Mouse (Mus musculus) telencephalon, adult 2 months (tissue): Measurements from ENCODE around the gene Ucn2.

Source experiments
- DNase-seq: peaks from one replicate; pipeline ENCODE4 v3.0.0-alpha.2; 2011; ENCODE audit warnings: low read depth, low spot score

The Ucn2 gene

DNA sequence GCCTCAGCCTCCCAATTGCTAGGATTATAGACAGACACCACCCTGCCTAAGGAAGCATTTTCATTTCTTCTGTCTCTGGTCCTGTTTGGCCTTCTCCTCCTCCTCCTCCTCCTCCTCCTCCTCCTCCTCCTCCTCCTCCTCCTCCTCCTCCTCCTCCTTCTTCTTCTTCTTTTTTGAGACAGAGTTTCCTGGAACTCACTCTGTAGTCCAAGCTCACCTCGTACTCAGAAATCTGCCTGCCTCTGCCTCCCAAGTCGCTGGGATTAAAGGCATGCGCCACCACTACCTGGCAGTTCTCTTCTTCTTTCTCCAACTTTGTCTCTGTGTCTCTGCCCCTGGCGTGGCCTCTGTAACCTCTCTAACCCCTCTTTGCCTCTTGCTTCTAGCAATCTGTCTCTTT is at the start of gene Ucn2:
TSS of gene Ucn2 (plus strand) at position 301 of the 400 bp plus-strand sequence.
- DNase-seq = no peak

DNA sequence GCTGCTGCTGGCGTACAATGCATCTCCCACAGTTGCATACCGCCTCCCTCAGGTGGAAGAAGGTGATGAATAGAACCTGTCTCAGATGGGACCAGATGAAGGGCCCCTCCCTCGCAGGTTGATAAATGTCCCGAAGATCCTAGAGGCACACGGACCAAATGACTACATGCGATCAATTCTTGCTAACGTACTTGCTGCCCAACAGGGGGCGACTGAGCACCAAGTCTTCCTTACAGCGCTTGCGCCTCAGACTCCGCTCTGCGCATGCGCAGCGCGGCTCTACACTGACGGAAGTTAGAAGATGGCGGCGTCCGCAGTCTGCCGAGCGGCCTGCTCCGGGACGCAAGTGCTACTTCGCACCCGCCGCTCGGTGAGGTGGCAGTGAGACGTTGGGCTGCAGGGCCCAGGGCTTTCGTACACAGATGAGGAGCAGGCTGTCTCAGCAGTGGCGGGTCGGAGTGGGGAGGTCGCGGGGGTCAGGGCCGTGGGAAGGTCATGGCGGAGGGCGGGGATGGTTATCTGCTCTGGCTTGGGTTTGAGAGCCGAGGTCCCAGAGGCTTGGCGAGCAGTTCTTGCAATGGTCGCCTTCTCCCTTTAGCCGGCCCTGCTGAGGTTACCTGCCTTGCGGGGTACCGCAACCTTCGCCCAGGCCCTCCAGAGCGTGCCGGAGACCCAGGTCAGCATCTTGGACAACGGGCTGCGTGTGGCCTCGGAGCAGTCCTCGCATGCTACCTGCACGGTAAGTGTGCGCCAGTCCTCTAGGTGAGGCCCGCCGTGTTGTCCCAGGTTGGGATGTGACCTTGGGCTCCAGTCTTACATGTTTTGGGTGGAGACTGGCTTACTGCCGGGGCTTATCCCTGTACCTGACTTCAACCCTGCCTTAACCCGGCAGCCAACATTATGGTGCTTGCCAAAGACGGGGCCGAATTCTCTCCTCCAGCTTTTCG is 49.1 kb upstream of the Ucn2 start, which contains the start of gene Uqcrc1:
TSS of gene Uqcrc1 (plus strand) at position 216 of the 947 bp plus-strand sequence.
- DNase-seq = peak; percentile 91

DNA sequence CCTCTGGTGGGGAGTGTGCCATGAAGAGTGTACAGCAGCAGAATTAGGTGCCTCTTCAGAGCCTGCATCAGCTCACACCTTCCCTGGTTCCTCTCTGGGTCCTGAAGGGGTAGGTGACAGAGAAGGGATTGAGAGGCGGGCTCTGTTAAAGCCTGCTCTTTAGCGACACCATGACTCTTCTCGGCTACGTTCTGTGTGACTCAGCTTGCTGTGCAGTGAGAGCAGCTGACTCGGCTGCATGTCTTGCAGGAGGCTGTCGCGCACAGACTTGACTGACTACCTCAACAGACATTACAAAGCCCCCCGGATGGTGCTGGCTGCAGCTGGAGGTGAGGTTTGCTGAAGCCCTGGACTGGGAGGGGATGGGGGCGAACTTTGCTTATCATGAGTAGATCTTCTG is 40.7 kb upstream of the Ucn2 start:
- DNase-seq = peak; percentile 21

DNA sequence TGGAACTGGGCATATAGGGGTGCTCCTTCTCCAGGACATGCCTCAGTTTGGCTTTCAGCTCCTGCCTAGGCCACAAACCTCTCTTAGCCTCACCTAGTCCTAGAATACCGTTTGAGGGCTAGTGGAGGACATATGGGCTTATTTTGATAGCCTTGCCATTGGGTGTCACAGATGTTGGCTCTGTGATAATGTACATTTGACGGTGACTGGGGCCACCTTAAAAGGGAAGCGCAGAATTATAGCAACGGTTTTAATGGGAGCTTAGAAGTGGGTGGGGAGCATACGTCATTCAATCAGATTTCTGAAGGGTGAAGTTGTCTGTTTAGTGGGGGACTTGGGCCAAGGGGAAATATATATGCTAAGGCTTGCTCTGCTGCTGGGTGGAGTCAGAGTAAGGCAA is 40.2 kb upstream of the Ucn2 start:
- DNase-seq = no peak

DNA sequence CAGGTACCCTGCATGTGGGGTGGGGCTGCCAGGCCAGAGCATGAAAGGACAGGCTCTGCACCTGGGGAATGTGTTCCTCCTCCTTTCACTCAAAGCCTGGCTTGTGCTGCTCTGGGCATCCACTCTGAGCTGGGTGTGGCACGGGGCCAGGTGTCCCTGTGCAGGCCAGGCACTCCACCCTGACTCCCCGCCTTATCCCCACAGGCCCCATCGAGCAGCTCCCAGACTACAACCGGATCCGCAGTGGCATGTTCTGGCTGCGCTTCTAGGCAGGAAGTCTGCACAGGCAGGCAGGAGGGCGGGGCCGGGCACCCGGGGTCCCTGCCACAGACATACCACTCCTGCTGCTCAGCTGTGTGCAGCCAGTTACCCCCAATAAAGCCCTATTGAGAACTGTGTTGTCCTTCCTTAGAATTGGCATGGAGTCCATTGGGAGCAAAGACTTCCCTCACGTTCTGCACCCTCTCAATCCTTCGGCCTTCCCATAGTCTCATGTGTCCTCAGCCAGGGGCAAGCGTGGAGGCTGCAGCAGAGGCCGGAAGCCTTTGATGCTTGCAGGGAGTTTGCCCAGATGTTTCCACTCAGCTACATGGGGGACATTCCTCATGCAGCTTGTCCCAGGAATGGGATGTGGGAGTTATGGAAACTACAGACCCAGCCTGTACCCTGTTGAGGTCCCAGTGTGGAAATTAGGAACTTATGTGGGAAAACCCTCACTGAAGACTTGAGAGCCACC is 36.4 kb upstream of the Ucn2 start:
- DNase-seq = no peak

DNA sequence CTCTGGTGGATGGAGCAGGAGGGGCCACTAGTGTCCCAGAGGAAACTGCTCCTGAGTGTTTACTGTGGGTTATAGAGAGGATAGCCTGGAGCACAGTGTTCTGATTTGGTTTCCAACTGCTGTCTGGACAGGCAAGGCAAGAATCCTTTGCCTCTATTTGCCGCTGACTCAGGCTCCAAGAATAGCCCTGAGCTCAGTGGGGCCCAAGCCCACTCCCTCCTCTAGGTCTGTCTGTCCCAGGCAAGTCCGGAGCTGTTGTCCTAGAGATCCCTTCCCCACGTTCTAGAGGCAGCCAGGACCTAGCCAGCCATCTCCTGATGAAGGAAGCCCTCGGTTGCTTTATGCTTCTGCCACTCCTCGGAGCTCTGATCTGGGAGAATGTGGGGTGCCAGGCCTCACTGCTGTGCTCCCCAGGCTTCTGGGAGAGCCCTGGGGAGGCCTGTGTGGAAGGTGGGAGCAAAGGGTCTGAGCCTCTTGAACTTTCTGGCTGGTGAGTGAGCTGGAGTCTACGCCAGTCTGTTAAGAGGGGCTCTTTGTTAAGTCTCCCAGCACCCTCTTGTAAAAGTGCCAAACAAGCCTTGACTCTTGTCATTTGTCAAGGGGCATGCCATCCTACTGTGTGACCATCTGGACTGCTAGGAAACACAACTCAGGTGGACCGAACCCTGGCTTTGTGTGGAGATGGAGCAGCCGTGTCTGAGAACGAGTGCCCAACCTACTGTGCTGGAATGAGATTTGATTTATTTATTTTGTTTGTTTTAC is 35.7 kb upstream of the Ucn2 start:
- DNase-seq = no peak

DNA sequence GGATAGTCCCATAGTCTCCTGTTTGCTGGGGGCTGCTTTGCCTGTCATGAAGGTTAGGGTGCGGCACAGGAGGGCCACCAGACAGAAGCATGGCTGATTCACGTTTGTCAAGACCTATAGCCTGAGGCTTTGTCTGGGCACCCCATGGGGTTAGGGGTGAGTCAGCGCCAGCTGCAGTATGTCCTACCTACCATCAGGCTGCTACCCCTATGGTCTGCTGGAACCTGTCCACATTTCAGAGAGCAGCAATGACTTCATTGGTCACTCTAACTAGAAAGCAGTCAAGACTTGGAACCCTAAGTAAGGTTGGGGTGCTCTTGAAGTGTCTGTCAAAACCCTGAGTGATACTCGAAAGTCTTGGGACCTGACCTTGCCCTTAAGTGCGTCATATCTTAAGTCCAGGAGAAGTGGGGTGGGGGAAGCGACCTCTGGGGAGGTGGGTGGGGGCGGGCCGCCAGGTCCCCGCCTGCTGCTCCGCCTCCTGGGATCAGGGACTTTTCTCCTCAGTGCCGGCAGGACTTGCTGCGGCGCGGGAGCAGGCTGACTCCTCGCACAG is 32.7 kb upstream of the Ucn2 start, which contains the start of gene Col7a1:
TSS of gene Col7a1 (plus strand) at position 506 of the 556 bp plus-strand sequence.
- DNase-seq = no peak

DNA sequence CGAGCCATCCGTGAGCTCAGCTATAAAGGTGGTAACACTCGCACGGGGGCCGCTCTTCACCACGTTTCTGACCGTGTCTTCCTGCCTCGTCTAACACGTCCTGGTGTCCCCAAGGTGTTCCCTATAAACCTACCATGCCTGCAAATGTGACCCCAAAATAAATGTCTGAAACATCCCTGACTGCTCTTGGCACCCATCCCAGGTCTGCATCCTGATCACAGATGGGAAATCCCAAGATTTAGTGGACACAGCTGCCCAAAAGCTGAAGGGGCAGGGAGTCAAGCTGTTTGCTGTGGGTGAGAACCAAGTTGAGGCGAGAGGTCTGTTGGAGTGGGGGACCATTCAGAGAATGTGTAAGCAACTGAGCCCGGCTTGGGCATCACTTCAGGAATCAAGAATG is 30.6 kb upstream of the Ucn2 start:
- no peak for DNase-seq

DNA sequence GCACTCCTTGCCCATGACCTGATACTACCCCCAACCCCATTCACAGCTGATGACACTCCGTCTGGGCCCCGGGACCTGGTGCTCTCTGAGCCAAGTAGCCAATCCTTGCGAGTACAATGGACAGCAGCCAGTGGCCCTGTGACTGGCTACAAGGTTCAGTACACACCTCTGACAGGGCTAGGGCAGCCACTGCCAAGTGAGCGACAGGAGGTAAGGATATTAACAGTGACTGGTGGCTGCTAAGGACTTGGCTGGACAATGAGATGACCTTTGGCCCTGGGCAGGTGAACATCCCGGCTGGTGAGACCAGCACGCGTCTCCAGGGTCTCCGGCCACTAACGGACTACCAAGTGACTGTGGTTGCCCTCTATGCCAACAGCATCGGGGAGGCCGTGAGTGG is 30.0 kb upstream of the Ucn2 start:
- DNase-seq = no peak

DNA sequence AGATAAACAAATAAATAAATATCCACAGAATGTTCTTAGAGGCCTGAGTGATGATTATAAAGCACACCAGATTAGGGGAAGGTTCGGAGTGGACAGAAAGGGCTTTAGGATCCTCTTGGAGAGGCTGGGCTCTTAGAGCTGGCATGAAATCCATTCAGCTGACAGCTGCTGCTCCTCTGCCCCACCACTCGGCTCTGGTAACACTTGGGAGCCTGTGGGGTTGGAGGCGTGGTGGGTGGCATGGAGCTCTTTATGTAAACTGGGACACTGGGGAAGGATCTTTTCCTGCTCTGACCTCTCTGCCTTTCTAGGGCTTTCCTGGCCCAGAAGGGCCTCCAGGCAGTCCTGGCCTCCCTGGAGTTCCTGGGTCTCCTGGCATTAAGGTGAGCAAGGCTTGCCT is 22.2 kb upstream of the Ucn2 start:
- no peak for DNase-seq

DNA sequence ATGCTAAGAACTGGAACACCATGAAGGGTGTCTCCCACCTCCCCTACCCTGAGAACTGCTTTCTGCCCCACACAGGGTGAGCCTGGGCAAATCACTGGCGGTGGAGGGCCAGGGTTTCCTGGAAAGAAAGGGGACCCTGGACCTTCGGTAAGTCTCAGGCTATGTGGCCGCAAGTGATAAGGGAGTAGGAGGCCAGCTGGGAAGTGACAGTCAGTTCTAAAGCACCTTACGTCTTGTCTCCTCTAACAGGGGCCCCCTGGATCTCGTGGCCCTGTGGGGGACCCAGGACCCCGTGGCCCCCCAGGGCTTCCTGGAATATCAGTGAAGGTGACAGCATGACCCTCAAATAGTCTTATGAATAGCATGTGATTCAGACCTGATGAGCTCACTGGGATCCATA is 21.5 kb upstream of the Ucn2 start:
- no peak for DNase-seq

DNA sequence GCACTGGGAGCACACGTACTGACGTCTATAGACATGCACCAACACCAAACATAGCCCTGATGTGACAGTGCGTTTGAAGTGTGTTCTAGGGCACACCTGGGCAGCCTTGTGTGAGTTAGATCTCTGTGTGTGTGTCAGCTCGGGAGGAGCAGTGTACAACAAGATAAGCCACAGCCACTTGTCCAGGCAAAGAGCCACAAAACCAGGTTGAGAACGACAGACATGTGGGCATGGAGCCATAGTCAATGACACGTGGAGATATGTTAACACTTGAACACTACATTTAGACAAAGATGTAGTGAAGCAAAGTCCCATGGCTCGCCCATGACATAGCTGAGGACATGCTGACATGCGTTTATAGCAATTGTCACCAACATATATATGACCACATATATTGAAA is 15.2 kb upstream of the Ucn2 start:
- DNase-seq = no peak

DNA sequence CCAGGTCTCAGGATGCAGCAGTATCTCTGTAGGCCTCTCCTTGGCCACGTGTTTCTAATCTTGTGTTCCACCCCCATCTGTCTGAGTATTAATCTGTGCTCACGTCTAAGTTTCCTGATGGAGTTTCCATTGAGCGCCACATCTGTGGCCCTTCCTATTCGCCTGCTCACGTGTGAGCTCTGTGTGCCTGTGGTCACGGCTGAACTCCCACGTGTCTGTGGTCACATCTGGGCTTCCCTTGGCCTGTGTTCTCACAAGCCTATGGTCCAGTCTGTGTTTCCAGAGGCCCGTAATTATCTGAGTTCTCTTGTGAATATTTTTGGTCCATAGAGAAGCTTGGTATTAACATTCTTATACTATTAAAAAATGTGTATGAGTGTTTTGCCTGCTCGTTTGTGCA is 9.3 kb upstream of the Ucn2 start:
- DNase-seq = no peak

DNA sequence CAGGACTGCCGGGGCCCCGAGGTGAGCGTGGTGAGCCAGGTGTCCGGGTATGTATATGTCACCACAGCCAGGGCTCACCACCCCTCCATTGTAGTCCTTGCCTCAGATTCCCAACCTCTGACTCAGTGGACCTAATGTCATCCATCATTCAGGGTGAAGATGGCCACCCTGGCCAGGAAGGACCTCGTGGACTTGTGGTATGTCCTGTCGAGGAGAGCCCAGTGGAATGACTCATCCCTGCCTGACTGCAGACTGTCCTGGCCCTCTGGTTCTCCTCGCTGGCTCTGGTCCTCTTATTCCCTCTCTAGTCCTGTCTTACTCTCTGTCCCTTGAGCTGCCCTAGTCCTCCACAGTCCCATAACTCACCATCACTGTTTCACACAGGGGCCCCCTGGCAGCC is 7.8 kb upstream of the Ucn2 start:
- no peak for DNase-seq

DNA sequence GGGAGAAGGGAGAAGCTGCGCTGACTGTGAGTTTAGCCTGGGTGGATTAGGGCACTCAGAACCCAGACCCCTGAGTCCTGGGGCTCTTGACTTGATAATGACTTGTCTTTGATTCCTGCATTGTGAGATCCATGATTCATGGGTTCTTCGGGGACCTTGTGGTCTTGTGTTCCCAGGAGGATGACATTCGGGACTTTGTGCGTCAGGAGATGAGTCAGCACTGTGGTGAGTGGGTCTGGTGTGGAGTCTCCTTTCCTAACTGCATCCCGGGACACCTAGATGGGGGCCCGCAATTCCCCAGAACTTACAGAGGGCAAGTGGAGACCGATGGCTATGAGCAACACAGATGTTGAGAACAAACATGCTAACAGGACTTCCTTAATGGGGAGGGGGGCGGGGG is 3.3 kb upstream of the Ucn2 start:
- no peak for DNase-seq

DNA sequence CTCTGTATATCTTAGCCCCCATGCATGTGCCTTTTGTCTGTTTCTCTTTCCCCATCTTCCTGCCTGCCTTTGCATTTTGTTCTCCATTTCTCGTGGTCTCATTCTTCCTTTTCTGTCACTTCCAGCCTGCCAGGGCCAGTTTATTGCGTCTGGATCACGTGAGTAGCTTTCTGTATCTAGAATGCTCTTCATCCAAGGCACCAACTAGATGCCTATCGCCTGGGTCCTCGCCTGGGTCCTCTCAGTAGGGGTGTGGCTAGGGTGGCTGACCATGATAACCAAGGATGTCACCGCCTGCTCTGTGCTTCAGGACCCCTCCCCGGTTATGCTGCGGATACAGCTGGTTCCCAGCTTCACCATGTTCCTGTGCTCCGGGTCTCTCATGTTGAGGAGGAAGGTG is 2.6 kb upstream of the Ucn2 start:
- DNase-seq = no peak

DNA sequence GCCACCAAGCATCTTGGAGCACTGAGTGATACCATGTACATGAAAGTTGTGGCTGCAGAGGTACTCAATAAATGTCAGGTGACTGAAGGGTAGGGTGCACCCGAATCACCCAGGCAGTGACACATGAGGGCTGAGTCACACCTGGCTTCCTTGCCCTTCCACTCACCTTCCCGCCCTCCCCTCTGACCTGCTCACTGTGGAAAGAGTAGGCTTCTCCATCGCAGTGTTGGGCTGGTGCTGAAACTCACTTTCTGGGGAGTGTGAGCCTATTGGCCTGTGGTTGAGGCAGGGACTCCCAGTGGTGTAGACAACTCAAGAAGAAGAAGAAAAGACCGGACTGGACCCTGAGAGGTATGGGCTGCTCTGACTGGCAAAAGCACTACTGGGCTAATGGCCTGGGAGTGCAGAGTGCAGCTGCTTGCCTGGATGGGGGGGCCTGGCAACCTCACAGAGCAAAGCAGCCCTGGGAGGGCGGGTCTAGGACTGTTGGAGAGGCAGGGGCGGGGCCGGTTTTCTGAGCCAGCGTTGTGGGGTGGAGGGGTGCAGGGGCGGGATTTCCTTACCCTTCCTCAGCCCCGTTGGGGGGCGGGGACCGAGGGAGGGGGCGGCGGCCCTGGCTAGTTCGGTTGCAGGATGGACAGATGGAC is 2.0 kb downstream of the Ucn2 start:
- DNase-seq = no peak

DNA sequence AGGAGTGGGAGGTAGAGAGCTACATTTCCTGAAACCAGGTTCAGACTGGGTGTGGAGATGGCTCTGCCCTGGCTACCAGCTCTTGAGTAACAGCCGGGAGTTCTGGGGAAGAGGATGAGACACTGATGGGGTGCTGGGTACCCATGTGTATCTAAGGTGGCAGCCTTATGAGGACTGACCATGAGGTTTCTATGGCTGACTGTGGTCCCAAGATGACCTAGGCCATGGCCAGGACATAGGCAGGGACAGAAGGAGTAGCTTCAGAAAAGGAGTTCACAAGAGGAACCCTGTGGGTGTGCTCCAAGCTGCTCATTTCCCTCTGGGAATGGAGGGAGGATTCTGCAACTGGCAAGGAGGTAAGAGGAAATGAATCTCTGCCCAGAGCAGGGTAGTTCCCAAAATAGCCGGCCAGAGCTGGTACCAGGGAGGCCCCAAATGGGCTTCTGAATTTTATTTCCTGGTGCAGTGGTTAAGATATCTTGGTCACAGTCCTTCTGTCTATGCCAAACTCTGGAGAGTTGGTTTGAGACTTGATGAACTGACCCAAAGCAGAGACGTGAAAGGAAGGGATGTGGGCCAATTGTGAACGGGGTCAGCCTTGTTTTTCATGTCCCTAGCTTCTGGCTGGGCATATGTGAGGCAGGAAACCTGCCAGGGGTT is 4.1 kb downstream of the Ucn2 start:
- DNase-seq = no peak

DNA sequence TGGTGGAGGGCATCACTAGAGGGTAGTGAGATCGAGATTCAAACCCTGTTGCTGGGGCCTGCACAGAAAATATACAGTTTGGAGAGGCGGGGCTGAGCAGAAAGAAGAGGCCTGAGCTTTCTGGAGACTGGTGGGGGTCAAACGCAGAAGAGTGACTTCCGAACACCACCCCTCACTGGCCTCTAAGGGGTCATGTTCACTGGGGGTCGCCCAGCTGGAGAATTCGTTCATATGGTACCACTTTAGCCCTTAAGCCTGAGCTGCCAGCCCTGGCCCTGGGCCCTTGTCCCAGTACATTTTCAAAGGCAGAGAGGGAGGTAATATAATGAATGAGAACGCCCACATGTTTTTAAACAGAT is 4.6 kb downstream of the Ucn2 start:
- DNase-seq = no peak

DNA sequence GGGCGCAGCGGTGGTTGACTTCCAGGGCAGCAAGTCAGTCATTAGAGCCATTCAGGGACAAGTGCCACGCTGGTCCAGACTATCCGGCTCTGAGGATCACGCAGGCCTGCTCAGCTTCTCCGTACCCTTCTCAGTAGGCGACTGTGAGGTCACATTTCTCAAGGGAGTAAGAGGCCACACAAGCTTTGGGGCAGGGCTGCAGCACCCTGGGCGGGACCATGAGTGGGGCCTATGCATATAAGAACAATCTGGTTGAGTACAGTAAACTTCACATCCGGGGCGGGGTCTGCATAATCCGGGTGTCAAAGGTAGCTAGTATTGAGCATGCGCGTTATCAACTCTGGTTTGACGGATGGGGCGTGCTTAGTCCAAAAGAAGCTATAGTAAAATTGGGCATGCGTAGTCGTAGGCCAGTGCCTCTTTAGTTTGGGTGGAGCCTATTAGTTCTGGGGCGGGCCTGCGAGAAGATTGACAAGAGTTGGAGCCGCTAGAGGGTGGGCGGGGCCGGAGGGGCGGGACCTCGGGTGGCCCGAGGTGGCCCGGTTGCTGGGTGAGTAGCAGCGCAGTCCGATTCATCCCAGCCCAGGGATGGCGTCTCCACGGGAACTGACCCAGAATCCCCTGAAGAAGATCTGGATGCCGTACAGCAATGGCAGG is 5.7 kb downstream of the Ucn2 start, which contains the start of gene Pfkfb4:
TSS of gene Pfkfb4 (plus strand) at position 351 of the 657 bp plus-strand sequence.
- peak; percentile 99 for DNase-seq
